Mouse (Mus musculus): Measurements from ENCODE around the gene Defb26. TPM values are rescaled to one million over a fixed set of nuclear protein-coding genes. Genes with fewer than 3 reads are reported as not detected.
A peak's percentile ranks its signal among the peaks of the same experiment; 100 is the strongest.

Defb26 gene
- polyA plus RNA-seq, 1 experiment: not detected

DNA sequence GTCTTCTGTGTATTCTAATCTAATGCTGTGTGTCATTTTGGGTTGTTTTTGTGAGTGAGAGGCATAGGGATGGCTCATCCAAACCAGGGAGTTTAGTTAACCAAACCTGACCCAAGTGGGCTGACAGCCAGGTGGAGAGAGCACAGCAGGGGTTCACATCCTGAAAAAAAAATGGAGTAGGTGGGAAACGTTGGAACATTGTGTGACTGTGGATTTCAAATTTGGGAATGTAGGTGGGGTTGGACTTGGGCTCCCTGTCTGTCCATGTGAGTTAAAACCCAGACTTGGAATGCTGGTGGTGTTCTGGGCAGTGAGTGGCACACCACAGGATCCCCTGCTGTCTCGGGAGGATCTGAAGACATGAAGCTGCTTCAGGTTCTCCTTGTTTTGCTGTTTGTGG, 34.7 kb downstream of the Defb26 start, which contains the start of gene Defb20:
Gene Defb20 (plus strand): TSS at position 301 of the 400 bp plus-strand sequence.
- Histone ChIP-seq H3K4me1 (ENCODE audit: control insufficient read depth, insufficient read depth, low read length) (no peaks in the 10 kb centered on the region), H3K27ac (ENCODE audit: insufficient read depth, low read length) (no peak within 1 kb of the TSS), H3K4me3 (ENCODE audit: insufficient read depth, low read length) (no peak within 1 kb of the TSS)
- TF ChIP-seq CTCF (IDR thresholded peaks at IDR 0.05; ENCODE audit: extremely low read depth, insufficient read depth, low read length): no peak
- no peak for TF ChIP-seq POLR2A (IDR thresholded peaks at IDR 0.05; ENCODE audit: extremely low read depth, insufficient read depth, low read length)

DNA sequence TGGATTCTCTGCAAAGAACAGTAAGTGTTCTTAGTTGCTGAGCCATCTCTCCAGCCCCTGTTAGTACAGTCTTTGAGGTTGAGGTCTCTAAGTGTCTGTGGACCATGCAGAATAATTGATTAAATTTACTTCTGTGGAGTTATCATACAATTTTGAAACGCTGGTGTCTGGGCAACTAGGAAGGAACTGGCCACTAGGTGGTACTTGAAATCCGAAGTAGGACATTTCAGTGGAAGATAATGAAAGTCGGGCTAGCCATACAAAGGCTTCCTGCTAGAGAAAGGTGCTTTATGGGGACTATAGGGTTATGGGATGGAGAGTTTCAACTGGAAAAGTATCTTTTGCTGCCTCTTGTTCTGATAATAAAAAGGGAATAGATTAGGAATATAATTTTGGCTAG, 39.1 kb downstream of the Defb26 start:
- Histone ChIP-seq H3K4me1 (ENCODE audit: control insufficient read depth, insufficient read depth, low read length) (no peaks in the 10 kb centered on the region), H3K4me3 (ENCODE audit: insufficient read depth, low read length) (no peak overlapping the region), H3K27ac (ENCODE audit: insufficient read depth, low read length) (no peak overlapping the region)
- TF ChIP-seq POLR2A (IDR thresholded peaks at IDR 0.05; ENCODE audit: extremely low read depth, insufficient read depth, low read length): no peak
- TF ChIP-seq CTCF (IDR thresholded peaks at IDR 0.05; ENCODE audit: extremely low read depth, insufficient read depth, low read length): 0 out of 2 replicates have a peak, but pooled peaks have one; percentile 1

DNA sequence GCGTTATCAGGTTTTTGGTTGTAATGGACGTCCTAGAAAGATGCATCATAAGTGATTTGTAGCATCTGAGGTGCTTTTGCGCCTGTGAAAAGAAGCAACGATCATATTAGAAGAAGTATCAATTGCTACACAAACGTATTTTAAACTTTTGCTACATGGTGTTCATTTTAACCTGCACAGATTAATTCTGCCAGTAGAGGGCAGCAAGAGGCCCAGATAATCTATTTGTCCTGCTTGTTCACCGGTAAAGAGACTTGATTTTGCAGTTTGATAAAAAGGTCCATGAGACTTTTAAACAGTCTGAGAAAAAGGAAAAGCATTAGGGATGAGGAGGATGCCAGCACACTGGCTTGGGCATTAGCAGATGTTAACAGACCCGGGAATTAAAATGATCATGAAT, 40.5 kb downstream of the Defb26 start:
- no peak overlapping the region for H3K27ac ChIP-seq (ENCODE audit: insufficient read depth, low read length)
- TF ChIP-seq CTCF (IDR thresholded peaks at IDR 0.05; ENCODE audit: extremely low read depth, insufficient read depth, low read length) (peak; percentile 28; the same call in 1 of the 2 replicates), POLR2A (IDR thresholded peaks at IDR 0.05; ENCODE audit: extremely low read depth, insufficient read depth, low read length) (no peak)
- H3K4me3 ChIP-seq (ENCODE audit: insufficient read depth, low read length): no peak overlapping the region
- no peaks in the 10 kb centered on the region for H3K4me1 ChIP-seq (ENCODE audit: control insufficient read depth, insufficient read depth, low read length)

GRCm38 (mm10) chr2:152464570-152465150, 46.8 kb downstream of the Defb26 start, which contains the start of gene Defb23:
Defb23 (minus strand) TSS chr2:152464620.
- Histone ChIP-seq H3K4me3 (ENCODE audit: insufficient read depth, low read length) (no peak within 1 kb of the TSS), H3K4me1 (ENCODE audit: control insufficient read depth, insufficient read depth, low read length) (no peaks in the 10 kb centered on the region), H3K27ac (ENCODE audit: insufficient read depth, low read length) (no peak within 1 kb of the TSS)
- TF ChIP-seq POLR2A (IDR thresholded peaks at IDR 0.05; ENCODE audit: extremely low read depth, insufficient read depth, low read length): no peak
- TF ChIP-seq CTCF (IDR thresholded peaks at IDR 0.05; ENCODE audit: extremely low read depth, insufficient read depth, low read length): no peak

- Histone ChIP-seq H3K4me1 (ENCODE audit: control insufficient read depth, insufficient read depth, low read length) (no peaks in the 10 kb centered on the region), H3K27ac (ENCODE audit: insufficient read depth, low read length) (no peak overlapping the region), H3K4me3 (ENCODE audit: insufficient read depth, low read length) (no peak overlapping the region)
- TF ChIP-seq CTCF (IDR thresholded peaks at IDR 0.05; ENCODE audit: extremely low read depth, insufficient read depth, low read length) (no peak), POLR2A (IDR thresholded peaks at IDR 0.05; ENCODE audit: extremely low read depth, insufficient read depth, low read length) (no peak)
Observed at GRCm38 (mm10) chr2:152459241-152459640, 52.3 kb downstream of the Defb26 start.

Other genes starting within 250 kb of the Defb26 start
- gene Tbc1d20, start 217.9 kb downstream of the Defb26 start, polyA plus RNA-seq (2012; rRNA removed): 41.4 and 44.7 TPM in 2 replicates
- 197 and 210 TPM in 2 replicates for gene Rbck1, start 179.0 kb downstream of the Defb26 start, polyA plus RNA-seq (2012; rRNA removed)
- gene Trib3, start 167.7 kb downstream of the Defb26 start, polyA plus RNA-seq (2012; rRNA removed): 0.40 and 0.61 TPM in 2 replicates
- gene Nrsn2, start 135.1 kb downstream of the Defb26 start, polyA plus RNA-seq (2012; rRNA removed): 72.3 and 81.3 TPM in 2 replicates
- gene Sox12, start 113.6 kb downstream of the Defb26 start, polyA plus RNA-seq (2012; rRNA removed): 17.0 and 18.6 TPM in 2 replicates
- gene Zcchc3, start 96.7 kb downstream of the Defb26 start, polyA plus RNA-seq (2012; rRNA removed): 6.5 and 7.1 TPM in 2 replicates
- 2.8 and 3.7 TPM in 2 replicates for gene 6820408C15Rik, start 96.1 kb downstream of the Defb26 start, polyA plus RNA-seq (2012; rRNA removed)
- gene Defb23, start 47.1 kb downstream of the Defb26 start, polyA plus RNA-seq (2012; rRNA removed): not detected in 2 replicates
- gene Defb20, start 34.6 kb downstream of the Defb26 start, polyA plus RNA-seq (2012; rRNA removed): 0.56 TPM in 1 of 2 replicates, not detected in the other
- not detected in 2 replicates for gene Defb22, start 21.6 kb downstream of the Defb26 start, polyA plus RNA-seq (2012; rRNA removed)
- gene Defb28, start 6.6 kb upstream of the Defb26 start, polyA plus RNA-seq (2012; rRNA removed): not detected in 2 replicates
- gene Defb29, start 28.4 kb upstream of the Defb26 start, polyA plus RNA-seq (2012; rRNA removed): not detected in 2 replicates
- gene Gm17416, start 57.6 kb upstream of the Defb26 start, polyA plus RNA-seq (2012; rRNA removed): not detected in 2 replicates
- not detected in 2 replicates for gene Defb21, start 61.1 kb upstream of the Defb26 start, polyA plus RNA-seq (2012; rRNA removed)
- not detected in 2 replicates for gene Defb19, start 68.6 kb upstream of the Defb26 start, polyA plus RNA-seq (2012; rRNA removed)
- not detected in 2 replicates for gene Defb45, start 87.7 kb upstream of the Defb26 start, polyA plus RNA-seq (2012; rRNA removed)
- gene Defb36, start 92.6 kb upstream of the Defb26 start, polyA plus RNA-seq (2012; rRNA removed): not detected in 2 replicates
- not detected in 2 replicates for gene Defb25, start 111.4 kb upstream of the Defb26 start, polyA plus RNA-seq (2012; rRNA removed)
- 0.78 and 0.90 TPM in 2 replicates for gene Rem1, start 115.3 kb upstream of the Defb26 start, polyA plus RNA-seq (2012; rRNA removed)
- gene H13, start 157.8 kb upstream of the Defb26 start, polyA plus RNA-seq (2012; rRNA removed): 65.9 and 68.4 TPM in 2 replicates
- gene Mcts2, start 175.3 kb upstream of the Defb26 start, polyA plus RNA-seq (2012; rRNA removed): 20.0 and 21.5 TPM in 2 replicates
- 74.2 and 81.0 TPM in 2 replicates for gene Id1, start 224.6 kb upstream of the Defb26 start, polyA plus RNA-seq (2012; rRNA removed)
- 6.3 and 6.9 TPM in 2 replicates for gene Cox4i2, start 242.5 kb upstream of the Defb26 start, polyA plus RNA-seq (2012; rRNA removed)